Mouse (Mus musculus) MEL (cell line): Measurements from ENCODE around the gene Foxi2.

ENCODE experiments used
- CHD2 ChIP-seq: IDR thresholded peaks from 2 replicates; pipeline ENCODE4 v1.6.1; 2011; ENCODE audit warnings: low read length, improper control_type of control experiment
- CTCF ChIP-seq, 3 experiments: IDR thresholded peaks in 2 of 3; conservative IDR thresholded peaks in 1 of 3; 2 replicates each; pipeline ENCODE4 v1.5.1; 2011 to 2012; ENCODE audit warnings: low read length in 3 of 3, low read depth in 2 of 3, mild to moderate bottlenecking in 2 of 3, improper control_type of control experiment in 1 of 3, inconsistent platforms in 1 of 3, mixed read lengths in 1 of 3, moderate library complexity in 1 of 3; ENCODE audit not compliant: control insufficient read depth in 1 of 3, insufficient read depth in 1 of 3, poor library complexity in 1 of 3, severe bottlenecking in 1 of 3
- EP300 ChIP-seq, 2 experiments: IDR thresholded peaks; 2 replicates each; pipeline ENCODE4 v1.6.1; 2011; ENCODE audit warnings: improper control_type of control experiment in 2 of 2, low read length in 2 of 2, low read depth in 1 of 2, mild to moderate bottlenecking in 1 of 2
- GABPA ChIP-seq: IDR thresholded peaks from 2 replicates; pipeline ENCODE4 v1.6.1; 2012; ENCODE audit warnings: low read depth, mild to moderate bottlenecking, inconsistent platforms, low read length, improper control_type of control experiment, moderate library complexity
- KAT2A ChIP-seq: conservative IDR thresholded peaks from 2 replicates; pipeline ENCODE4 v1.6.1; 2012; ENCODE audit warnings: low read depth, low read length, improper control_type of control experiment, inconsistent platforms
- POLR2A ChIP-seq, 2 experiments: IDR thresholded peaks; 2 replicates each; pipeline ENCODE4 v1.6.1; 2011 to 2012; ENCODE audit warnings: low read length in 2 of 2, mild to moderate bottlenecking in 2 of 2, control low read depth in 1 of 2, improper control_type of control experiment in 1 of 2, low read depth in 1 of 2, moderate library complexity in 1 of 2; ENCODE audit not compliant: control insufficient read depth in 1 of 2, insufficient read depth in 1 of 2, poor library complexity in 1 of 2
- TAL1 ChIP-seq: IDR thresholded peaks from 2 replicates; pipeline ENCODE4 v1.6.1; 2012; ENCODE audit warnings: mild to moderate bottlenecking, inconsistent platforms, low read length, moderate library complexity, mixed read lengths

DNA sequence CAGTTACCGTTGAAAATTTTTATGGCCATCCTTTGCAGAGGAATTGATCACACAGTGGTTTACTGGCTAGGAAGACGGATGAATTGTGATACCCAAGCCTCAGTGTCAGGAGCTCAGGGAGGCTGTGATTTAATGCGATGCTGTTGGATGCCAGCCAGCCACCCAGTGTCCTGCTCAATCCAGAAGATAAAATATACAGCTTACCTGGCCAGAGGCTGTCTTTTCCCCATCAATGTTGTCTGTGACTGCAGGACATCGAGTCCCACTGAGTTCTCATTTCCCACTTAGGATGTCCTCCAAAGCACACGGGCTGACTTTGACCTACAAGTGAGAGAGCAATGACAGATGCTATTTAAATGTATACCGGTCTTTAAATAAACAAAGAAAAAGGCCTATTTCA lies 13.0 kb upstream of the Foxi2 start:
- TF ChIP-seq CTCF (IDR thresholded peaks at IDR 0.05 in 2 of 3, conservative IDR thresholded peaks at IDR 0.05 in 1 of 3; ENCODE audit: control insufficient read depth in 1 of 3, insufficient read depth in 1 of 3, low read depth in 2 of 3, low read length in 3 of 3, poor library complexity in 1 of 3, severe bottlenecking in 1 of 3) = no peak
- no peak for TF ChIP-seq CHD2
- TF ChIP-seq GABPA = no peak
- TF ChIP-seq KAT2A = no peak
- no peak for TF ChIP-seq POLR2A (IDR thresholded peaks at IDR 0.05; ENCODE audit: control insufficient read depth in 1 of 2, insufficient read depth in 1 of 2, low read depth in 1 of 2, low read length in 2 of 2, poor library complexity in 1 of 2)
- no peak for TF ChIP-seq EP300 (IDR thresholded peaks at IDR 0.05; ENCODE audit: low read depth in 1 of 2, low read length in 2 of 2)
- no peak for TF ChIP-seq TAL1
